ENCODE assay signal across 16 mouse cellular contexts in the genomic region with DNA sequence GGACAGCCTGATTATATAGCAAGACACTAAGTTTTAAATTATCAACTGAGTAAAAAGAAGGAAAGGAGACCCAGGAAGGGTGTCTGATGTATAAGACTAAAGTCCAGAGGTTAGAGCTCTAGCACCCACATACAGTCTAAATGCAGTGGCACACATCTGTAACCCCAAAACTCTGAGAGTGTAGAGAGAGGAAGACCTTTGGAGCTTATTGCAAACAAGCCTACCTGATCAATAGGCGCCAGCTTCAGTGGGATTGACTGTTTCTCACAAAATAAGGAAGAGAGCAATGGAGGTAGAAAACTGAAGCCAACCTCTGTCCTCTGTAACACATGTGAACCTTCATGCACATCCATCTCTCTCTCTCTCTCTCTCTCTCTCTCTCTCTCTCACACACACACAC.
"Had no signal": no experiment of that assay in that cellular context is flagged by ENCODE, and none has a peak within 500 bp of the region (broad histone marks: within the 10 kb centered on the region; RNA-seq: fewer than 3 reads in every experiment).

No protein-coding gene starts in this region.

- H3K9ac ChIP-seq: neural tube, embryonic 13.5 days; neural tube, embryonic 15.5 days; stomach, embryonic 15.5 days had no signal

- H3K4me3 ChIP-seq: neural tube, embryonic 13.5 days; neural tube, embryonic 15.5 days; stomach, embryonic 15.5 days had no signal

- H3K27ac ChIP-seq: neural tube, embryonic 13.5 days; neural tube, embryonic 15.5 days; stomach, embryonic 15.5 days; stomach, postnatal 0 days had no signal

- H3K4me1 ChIP-seq: neural tube, embryonic 13.5 days; neural tube, embryonic 15.5 days; stomach, embryonic 15.5 days had no signal

- H3K4me2 ChIP-seq: neural tube, embryonic 13.5 days; neural tube, embryonic 15.5 days; stomach, embryonic 15.5 days had no signal

- DNase-seq: retina, postnatal 1 day; right cerebral cortex, adult 18-20 months; right cerebral cortex, postnatal 14 days; right cerebral cortex, postnatal 25 days; right cerebral cortex, postnatal 4 days; spleen, adult 18-20 months; thymus, adult 18-20 months; thymus, adult 2 months; thymus, postnatal 14 days; thymus, postnatal 25 days; thymus, postnatal 36 days; thymus, postnatal 4 days had no signal

- H3K9me3 ChIP-seq: neural tube, embryonic 13.5 days; neural tube, embryonic 15.5 days; stomach, embryonic 15.5 days had no signal

- H3K36me3 ChIP-seq: neural tube, embryonic 13.5 days; neural tube, embryonic 15.5 days; stomach, embryonic 15.5 days had no signal

- H3K27me3 ChIP-seq: neural tube, embryonic 13.5 days; neural tube, embryonic 15.5 days; stomach, embryonic 15.5 days had no signal
